ENCODE assay signal across 10 mouse cellular contexts in genomic region chr6:131382984-131383337, GRCm38 (mm10). TPM values are rescaled to one million over a fixed set of nuclear protein-coding genes. Genes with fewer than 3 reads are reported as not detected.
DNase-seq lines count a peak whose midpoint lies in the region; ATAC-seq lines count a peak whose summit lies in the region.
"Had no signal": no experiment of that assay in that cellular context is flagged by ENCODE, and none has a peak within 500 bp of the region (broad histone marks: within the 10 kb centered on the region; RNA-seq: fewer than 3 reads in every experiment).

No protein-coding gene starts in this region.

- no peak overlapping the region for H3K4me2 ChIP-seq in embryonic facial prominence, embryonic 15.5 days (replicated peaks)

- H3K4me1 ChIP-seq in embryonic facial prominence, embryonic 15.5 days: peaks cover 33% of the 10 kb centered on the region
- H3K4me1 ChIP-seq in embryonic facial prominence, embryonic 10.5 days: peaks cover 41% of the 10 kb centered on the region

- WGBS in embryonic facial prominence, embryonic 15.5 days: 34% methylated on average over 3 of the region's 3 CpGs
- 74% methylated on average over 3 of the region's 3 CpGs for WGBS in embryonic facial prominence, embryonic 10.5 days

- peaks cover 26% of the 10 kb centered on the region for H3K36me3 ChIP-seq in embryonic facial prominence, embryonic 15.5 days
- peaks cover 40% of the 10 kb centered on the region for H3K36me3 ChIP-seq in embryonic facial prominence, embryonic 10.5 days (replicated peaks)

- ATAC-seq in embryonic facial prominence, embryonic 15.5 days (ENCODE audit: insufficient number of reproducible peaks, low FRiP score, low TSS enrichment, low read depth): no peak
- ATAC-seq in megakaryocyte, adult 5-6 weeks (ENCODE audit: poor library complexity, severe bottlenecking): no peak
- ATAC-seq in megakaryocyte progenitor cell, adult 5-6 weeks (replicated peaks; ENCODE audit: poor library complexity): no peak

- H3K4me3 ChIP-seq in embryonic facial prominence, embryonic 15.5 days (replicated peaks): no peak overlapping the region
- H3K4me3 ChIP-seq in embryonic facial prominence, embryonic 10.5 days: no peak overlapping the region
- H3K4me3 ChIP-seq: stomach, embryonic 15.5 days had no signal

- no peaks in the 10 kb centered on the region for H3K9me3 ChIP-seq in embryonic facial prominence, embryonic 15.5 days (replicated peaks)
- no peaks in the 10 kb centered on the region for H3K9me3 ChIP-seq in embryonic facial prominence, embryonic 10.5 days
- H3K9me3 ChIP-seq: stomach, embryonic 15.5 days had no signal

- no peak overlapping the region for H3K9ac ChIP-seq in embryonic facial prominence, embryonic 15.5 days
- H3K9ac ChIP-seq: stomach, embryonic 15.5 days had no signal

- no peaks in the 10 kb centered on the region for H3K27me3 ChIP-seq in embryonic facial prominence, embryonic 15.5 days
- no peaks in the 10 kb centered on the region for H3K27me3 ChIP-seq in embryonic facial prominence, embryonic 10.5 days (replicated peaks; ENCODE audit: low read depth, poor library complexity, severe bottlenecking)
- H3K27me3 ChIP-seq: stomach, embryonic 15.5 days had no signal

- DNase-seq in embryonic facial prominence, embryonic 10.5 days (ENCODE audit: low spot score): no peak
- peak; percentile 29 to 32 for DNase-seq in layer of hippocampus, postnatal 10 days (ENCODE audit: low spot score in 2 of 2)
- no peak for DNase-seq in layer of hippocampus, adult 18-20 months (ENCODE audit: low spot score in 2 of 2)
- DNase-seq in cerebellum, postnatal 14 days: peak; percentile 57 to 66
- DNase-seq in lung, postnatal 14 days: peak; percentile 36
- DNase-seq: B cell, adult 2 months had no signal

- peak overlapping the region; percentile 22; the same call in 1 of the 2 replicates for H3K27ac ChIP-seq in embryonic facial prominence, embryonic 15.5 days (replicated peaks)
- H3K27ac ChIP-seq in embryonic facial prominence, embryonic 10.5 days (replicated peaks): no peak overlapping the region

RNA-seq across cellular contexts. Expression of gene Ybx3, which starts 5.3 kb away (rescaled TPM):
- 58.9 and 81.4 TPM in 2 replicates for polyA plus RNA-seq in embryonic facial prominence, embryonic 15.5 days (2015; fragmentation: Nextera tagmentation; extraction: Ambion mirVana)
- 44.2 and 44.7 TPM in 2 replicates for polyA plus RNA-seq in embryonic facial prominence, embryonic 10.5 days (2016; fragmentation: Nextera tagmentation; extraction: Ambion mirVana)
- 100 to 1,000 TPM; 101 to 110 TPM for total RNA-seq in layer of hippocampus, postnatal 10 days (2021)
- total RNA-seq in layer of hippocampus, adult 18-20 months (2021): 10 to 100 TPM; 41.8 to 44.5 TPM
- total RNA-seq in megakaryocyte, adult 5-6 weeks (2015): 198 and 202 TPM in 2 replicates
- total RNA-seq in megakaryocyte, adult 5-6 weeks (2017): 215 and 291 TPM in 2 replicates
- total RNA-seq in megakaryocyte progenitor cell, adult 5-6 weeks (2015): 568 and 581 TPM in 2 replicates
- 577 and 593 TPM in 2 replicates for total RNA-seq in megakaryocyte progenitor cell, adult 5-6 weeks (2017)

RNA-seq across cellular contexts. Expression of gene Styk1, which starts 29.6 kb away (rescaled TPM):
- polyA plus RNA-seq in embryonic facial prominence, embryonic 15.5 days (2015; fragmentation: Nextera tagmentation; extraction: Ambion mirVana): 0.64 and 0.73 TPM in 2 replicates
- 0.56 and 0.67 TPM in 2 replicates for polyA plus RNA-seq in embryonic facial prominence, embryonic 10.5 days (2016; fragmentation: Nextera tagmentation; extraction: Ambion mirVana)
- total RNA-seq in layer of hippocampus, postnatal 10 days (2021): 1 to 10 TPM; 6.4 to 7.3 TPM
- under 1 TPM; 0.32 to 0.41 TPM for total RNA-seq in layer of hippocampus, adult 18-20 months (2021)
- 0.59 and 1.7 TPM in 2 replicates for total RNA-seq in megakaryocyte, adult 5-6 weeks (2015)
- 1.1 and 1.3 TPM in 2 replicates for total RNA-seq in megakaryocyte, adult 5-6 weeks (2017)
- 0.24 and 0.32 TPM in 2 replicates for total RNA-seq in megakaryocyte progenitor cell, adult 5-6 weeks (2015)
- 0.08 and 0.17 TPM in 2 replicates for total RNA-seq in megakaryocyte progenitor cell, adult 5-6 weeks (2017)

Comparison
In these comparisons a context has a peak if more than half of its experiments do, and no peak if none do; other contexts are left out.
1. DNase-seq: peak in layer of hippocampus, postnatal 10 days (2 of 2), cerebellum, postnatal 14 days (2 of 2) and lung, postnatal 14 days (single experiment); none in embryonic facial prominence, embryonic 10.5 days (single experiment) and layer of hippocampus, adult 18-20 months (0 of 2).